Mouse (Mus musculus) left cerebral cortex, postnatal 25 days (tissue): ENCODE measurements around the gene Col16a1. TPM values are rescaled to one million over a fixed set of nuclear protein-coding genes. Genes with fewer than 3 reads are reported as not detected.
A peak's percentile ranks its signal among the peaks of the same experiment; 100 is the strongest.

Source experiments
- DNase-seq, 2 experiments: peaks; one replicate each; pipeline ENCODE4 v3.0.0; 2022; ENCODE audit warnings: low spot score in 2 of 2, mixed read lengths in 1 of 2
- intact Hi-C: fragments of 180-260 bp; cut with DNase I; formaldehyde crosslinking; loops from one replicate; pipeline ENCODE4 v1.15.1; 2025
- total RNA-seq, 2 experiments: library from RNA; stranded (reverse); gene quantifications; 2 replicates each; pipeline ENCODE4 v1.2.3; 2021

The Col16a1 gene
- total RNA-seq, 2 experiments from 2014 or later, result 15.1 to 15.7 TPM

- peak in 1 of 2 experiments; percentile 66 for DNase-seq
- intact Hi-C loops, result no loop called here
Measured at GRCm38 (mm10) chr4:130078816-130079485, 31.3 kb downstream of the Col16a1 start.

GRCm38 (mm10) chr4:130079521-130079920 lies 31.9 kb downstream of the Col16a1 start:
- intact Hi-C loops, result no loop called here

GRCm38 (mm10) chr4:130081345-130082190 lies 33.9 kb downstream of the Col16a1 start:
- intact Hi-C loops, result loop anchor here (10.0 kb wide), 1 partner anchor 377 kb away; no protein-coding TSS in a partner anchor
- peak; percentile 64 to 75 for DNase-seq

More at GRCm38 (mm10) chr4:130079521-130079920, 31.9 kb downstream of the Col16a1 start:
- no peak for DNase-seq

- DNase-seq, result no peak
- intact Hi-C loops, result loop anchor here (10.0 kb wide), 1 partner anchor 377 kb away; no protein-coding TSS in a partner anchor
Measured at GRCm38 (mm10) chr4:130082211-130082610, 34.6 kb downstream of the Col16a1 start.

- DNase-seq, result peak in 1 of 2 experiments; percentile 64
- intact Hi-C loops, result loop anchor here (10.0 kb wide), 1 partner anchor 380 kb away; no protein-coding TSS in a partner anchor
Measured at GRCm38 (mm10) chr4:130084331-130084945, 36.8 kb downstream of the Col16a1 start.

GRCm38 (mm10) chr4:130085246-130085820 lies 37.7 kb downstream of the Col16a1 start:
- no peak for DNase-seq
- intact Hi-C loops, result loop anchor here (5.0 to 10.0 kb wide), 2 partner anchors 298 to 381 kb away; no protein-coding TSS in a partner anchor

GRCm38 (mm10) chr4:130087293-130087692 lies 39.7 kb downstream of the Col16a1 start:
- DNase-seq, result peak; percentile 91 to 95
- intact Hi-C loops, result loop anchor here (1.0 to 10.0 kb wide), 3 partner anchors 128 to 382 kb away; no protein-coding TSS in a partner anchor

- DNase-seq, result no peak
- intact Hi-C loops, result no loop called here
Measured at GRCm38 (mm10) chr4:130095137-130095536, 47.5 kb downstream of the Col16a1 start.

- intact Hi-C loops, result no loop called here
- no peak for DNase-seq
Measured at GRCm38 (mm10) chr4:130101183-130101582, 53.5 kb downstream of the Col16a1 start.

- intact Hi-C loops, result no loop called here
- DNase-seq, result no peak
Measured at GRCm38 (mm10) chr4:130102111-130102651, 54.5 kb downstream of the Col16a1 start, which contains the start of gene Pef1. TSS of gene Pef1 (plus strand) at chr4:130102558.

- intact Hi-C loops, result no loop called here
- DNase-seq, result no peak
Measured at GRCm38 (mm10) chr4:130103632-130104031, 56.0 kb downstream of the Col16a1 start.

- no peak for DNase-seq
- intact Hi-C loops, result no loop called here
Measured at GRCm38 (mm10) chr4:130104584-130104983, 56.9 kb downstream of the Col16a1 start.

GRCm38 (mm10) chr4:130107065-130107443 lies 59.4 kb downstream of the Col16a1 start:
- intact Hi-C loops, result no loop called here

GRCm38 (mm10) chr4:130107444-130108131 lies 59.9 kb downstream of the Col16a1 start:
- peak; percentile 100 for DNase-seq
- intact Hi-C loops, result no loop called here

More at GRCm38 (mm10) chr4:130107065-130107443, 59.4 kb downstream of the Col16a1 start:
- no peak for DNase-seq

GRCm38 (mm10) chr4:130108929-130109328 lies 61.3 kb downstream of the Col16a1 start:
- no peak for DNase-seq
- intact Hi-C loops, result no loop called here

GRCm38 (mm10) chr4:130109666-130110065 lies 62.0 kb downstream of the Col16a1 start:
- DNase-seq, result no peak
- intact Hi-C loops, result no loop called here

- intact Hi-C loops, result no loop called here
- peak in 1 of 2 experiments; percentile 61 for DNase-seq
Measured at GRCm38 (mm10) chr4:130110091-130110490, 62.5 kb downstream of the Col16a1 start.

GRCm38 (mm10) chr4:130112299-130112698 lies 64.7 kb downstream of the Col16a1 start:
- DNase-seq, result peak in 1 of 2 experiments; percentile 22

GRCm38 (mm10) chr4:130112732-130113131 lies 65.1 kb downstream of the Col16a1 start:
- no peak for DNase-seq
- intact Hi-C loops, result no loop called here

More at GRCm38 (mm10) chr4:130112299-130112698, 64.7 kb downstream of the Col16a1 start:
- intact Hi-C loops, result no loop called here
